Mouse (Mus musculus) lung, postnatal 25 days (tissue): ENCODE results near the gene Trim32.

Experiments used
- DNase-seq: peaks from one replicate; pipeline ENCODE4 v3.0.0; 2022; ENCODE audit warnings: low spot score

The Trim32 gene

GRCm38 (mm10) chr4:65604504-65605150 lies at the start of gene Trim32:
Gene Trim32, plus strand, starts transcription at chr4:65604986.
- DNase-seq, result peak; percentile 98

GRCm38 (mm10) chr4:65565493-65565892 lies 39.3 kb upstream of the Trim32 start:
- DNase-seq, result peak; percentile 3

GRCm38 (mm10) chr4:65580254-65580653 lies 24.5 kb upstream of the Trim32 start:
- DNase-seq, result no peak

- no peak for DNase-seq
Measured at GRCm38 (mm10) chr4:65586947-65587346, 17.8 kb upstream of the Trim32 start.

- peak; percentile 40 for DNase-seq
Measured at GRCm38 (mm10) chr4:65589780-65590179, 15.0 kb upstream of the Trim32 start.

- no peak for DNase-seq
Measured at GRCm38 (mm10) chr4:65594601-65595369, 10.0 kb upstream of the Trim32 start.

GRCm38 (mm10) chr4:65605151-65605702 lies 441 bp downstream of the Trim32 start:
- no peak for DNase-seq

GRCm38 (mm10) chr4:65607184-65607631 lies 2.4 kb downstream of the Trim32 start:
- DNase-seq, result no peak

GRCm38 (mm10) chr4:65608112-65608511 lies 3.3 kb downstream of the Trim32 start:
- no peak for DNase-seq

GRCm38 (mm10) chr4:65610329-65610728 lies 5.5 kb downstream of the Trim32 start:
- DNase-seq, result no peak

- DNase-seq, result no peak
Measured at GRCm38 (mm10) chr4:65610896-65611295, 6.1 kb downstream of the Trim32 start.

- DNase-seq, result no peak
Measured at GRCm38 (mm10) chr4:65613135-65613534, 8.3 kb downstream of the Trim32 start.

- no peak for DNase-seq
Measured at GRCm38 (mm10) chr4:65620125-65620524, 15.3 kb downstream of the Trim32 start.

- DNase-seq, result no peak
Measured at GRCm38 (mm10) chr4:65638231-65638630, 33.4 kb downstream of the Trim32 start.

- no peak for DNase-seq
Measured at GRCm38 (mm10) chr4:65642611-65643010, 37.8 kb downstream of the Trim32 start.

- DNase-seq, result peak; percentile 43
Measured at GRCm38 (mm10) chr4:65654723-65655122, 49.9 kb downstream of the Trim32 start.

GRCm38 (mm10) chr4:65663176-65663575 lies 58.4 kb downstream of the Trim32 start:
- no peak for DNase-seq
